Mouse (Mus musculus) intestine, embryonic 15.5 days (tissue): ENCODE measurements around the gene Chek2. TPM values are rescaled to one million over a fixed set of nuclear protein-coding genes. Genes with fewer than 3 reads are reported as not detected.

ENCODE experiments used
- ATAC-seq: fragments of 200-750 bp; cut with Nextera tagmentation; 2 replicates; pipeline ENCODE4 v1.8.0; 2017; ENCODE audit warnings: moderate TSS enrichment, moderate library complexity
- H3K27ac ChIP-seq: fragments of 300-500 bp; sonication (generic); 2 replicates; pipeline ENCODE4 v1.5.1; 2015; ENCODE audit warnings: mild to moderate bottlenecking, inconsistent platforms
- H3K27me3 ChIP-seq: fragments of 300-500 bp; sonication (generic); replicated peaks from 2 replicates; pipeline ENCODE4 v1.6.1; 2015; ENCODE audit warnings: inconsistent platforms
- H3K36me3 ChIP-seq: fragments of 300-500 bp; sonication (generic); 2 replicates; pipeline ENCODE4 v1.6.1; 2015; ENCODE audit warnings: inconsistent platforms
- H3K4me1 ChIP-seq: fragments of 300-500 bp; sonication (generic); replicated peaks from 2 replicates; pipeline ENCODE4 v1.6.1; 2015; ENCODE audit warnings: inconsistent platforms
- H3K4me2 ChIP-seq: fragments of 300-500 bp; sonication (generic); replicated peaks from 2 replicates; pipeline ENCODE4 v1.6.1; 2015; ENCODE audit warnings: mild to moderate bottlenecking, inconsistent platforms
- H3K4me3 ChIP-seq: fragments of 300-500 bp; sonication (generic); replicated peaks from 2 replicates; pipeline ENCODE4 v1.5.1; 2015; ENCODE audit warnings: inconsistent platforms
- H3K9ac ChIP-seq: fragments of 300-500 bp; sonication (generic); 2 replicates; pipeline ENCODE4 v1.6.1; 2015; ENCODE audit warnings: inconsistent platforms
- H3K9me3 ChIP-seq: fragments of 300-500 bp; sonication (generic); 2 replicates; pipeline ENCODE4 v1.6.1; 2016; ENCODE audit warnings: inconsistent platforms
- WGBS: fragments of 180-500 bp; shearing (Covaris S2); methylation state at CpG from one replicate; pipeline ENCODE4 v1.1.7; 2015; 5-methylcytosine and 5-hydroxymethylcytosine counted together
- polyA plus RNA-seq: library from polyadenylated mRNA; unstranded; fragments of >200 nt; fragmentation: Nextera tagmentation; extraction: Ambion mirVana; gene quantifications from 2 replicates; pipeline ENCODE4 v1.2.1, GENCODE M21; 2015

Gene Chek2
- polyA plus RNA-seq: 35.7 and 36.4 TPM in 2 replicates

GRCm38 (mm10) chr5:110839678-110840365, at the start of gene Chek2, which contains the start of gene Hscb:
Gene Chek2, plus strand, starts transcription at chr5:110839979.
Gene Hscb, minus strand, starts transcription at chr5:110839777.
- peak within 1 kb of the TSS; percentile 70 for H3K9ac ChIP-seq
- H3K36me3 ChIP-seq: peaks cover 9% of the 10 kb centered on the region
- peak within 1 kb of the TSS; percentile 66 for H3K4me3 ChIP-seq
- no peaks in the 10 kb centered on the region for H3K9me3 ChIP-seq
- H3K27me3 ChIP-seq: no peaks in the 10 kb centered on the region
- ATAC-seq: peak; percentile 97
- WGBS: under 1% methylated on average over 41 of the region's 41 CpGs
- H3K27ac ChIP-seq: peak within 1 kb of the TSS; percentile 84
- H3K4me2 ChIP-seq: peak within 1 kb of the TSS; percentile 87
- peaks cover 10% of the 10 kb centered on the region for H3K4me1 ChIP-seq

GRCm38 (mm10) chr5:110794363-110794762, 45.4 kb upstream of the Chek2 start:
- H3K4me3 ChIP-seq: no peak overlapping the region
- no peaks in the 10 kb centered on the region for H3K27me3 ChIP-seq
- no peak for ATAC-seq
- no peak overlapping the region for H3K9ac ChIP-seq
- 92% methylated on average over 7 of the region's 7 CpGs for WGBS
- H3K4me1 ChIP-seq: no peaks in the 10 kb centered on the region
- H3K27ac ChIP-seq: no peak overlapping the region
- no peak overlapping the region for H3K4me2 ChIP-seq
- H3K36me3 ChIP-seq: peaks cover 83% of the 10 kb centered on the region
- H3K9me3 ChIP-seq: no peaks in the 10 kb centered on the region

DNA sequence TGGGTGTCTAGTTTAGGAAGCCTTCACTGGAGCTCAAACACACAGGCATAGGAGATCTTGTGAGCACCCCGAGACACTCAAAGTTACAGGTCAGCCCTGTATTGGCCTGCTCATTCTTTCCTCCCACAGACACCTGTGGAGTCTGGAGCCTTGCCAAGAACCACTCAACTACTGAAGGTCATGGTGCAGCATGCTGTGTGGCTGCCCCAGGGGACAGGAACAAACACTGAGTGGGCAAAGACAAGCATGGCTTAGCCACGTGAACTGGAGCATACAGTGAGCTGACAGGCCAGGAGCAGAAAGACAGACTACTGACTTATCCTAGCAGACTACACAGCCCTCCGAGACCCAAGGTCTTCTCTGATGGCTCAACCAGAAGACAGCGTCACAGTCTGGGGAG, 42.1 kb upstream of the Chek2 start:
- ATAC-seq: peak; percentile 48; the same call in 1 of the 2 replicates

DNA sequence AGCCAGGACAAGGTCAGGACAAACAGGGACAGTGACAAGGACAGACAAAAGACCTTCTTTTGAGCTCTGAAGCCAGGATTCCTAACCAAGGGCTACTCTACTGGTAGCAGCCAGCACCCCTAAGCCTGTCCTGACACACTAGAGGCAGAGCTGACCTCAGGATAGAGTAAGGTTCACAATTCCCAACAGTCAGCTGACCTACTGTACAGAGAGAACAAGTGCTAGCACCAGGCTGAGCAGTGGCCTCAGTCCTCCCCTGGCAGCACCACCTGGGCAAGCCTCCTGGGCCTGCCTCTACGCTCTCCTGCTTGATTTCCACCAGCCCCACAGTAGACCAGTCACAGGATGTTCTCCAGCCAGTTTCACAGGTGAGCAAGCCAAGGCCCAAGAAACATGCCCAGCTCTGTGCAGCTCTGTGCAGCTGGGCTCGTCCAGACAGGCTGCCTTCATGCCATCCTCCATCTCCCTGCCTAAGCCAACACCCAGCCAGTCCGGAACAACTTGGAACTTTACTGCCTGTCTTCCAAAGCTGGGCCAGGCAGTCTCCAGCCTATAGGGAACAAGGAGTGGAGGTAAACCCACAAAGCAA, 38.6 kb upstream of the Chek2 start:
- 91% methylated on average over 3 of the region's 3 CpGs for WGBS
- Histone ChIP-seq H3K9ac (no peak overlapping the region), H3K27me3 (no peaks in the 10 kb centered on the region), H3K4me1 (peaks cover 4% of the 10 kb centered on the region; the same call in 1 of the 2 replicates), H3K27ac (no peak overlapping the region), H3K9me3 (no peaks in the 10 kb centered on the region), H3K4me3 (no peak overlapping the region), H3K36me3 (peaks cover 36% of the 10 kb centered on the region; the same call in 1 of the 2 replicates), H3K4me2 (no peak overlapping the region)
- ATAC-seq: no peak

More for the DNA sequence above, 42.1 kb upstream of the Chek2 start:
- no peak overlapping the region for H3K4me3 ChIP-seq
- H3K9me3 ChIP-seq: no peaks in the 10 kb centered on the region
- H3K4me2 ChIP-seq: no peak overlapping the region
- H3K27me3 ChIP-seq: no peaks in the 10 kb centered on the region
- peaks cover 64% of the 10 kb centered on the region for H3K36me3 ChIP-seq
- 69% methylated on average over 4 of the region's 4 CpGs for WGBS
- no peak overlapping the region for H3K9ac ChIP-seq
- H3K27ac ChIP-seq: no peak overlapping the region
- peaks cover 4% of the 10 kb centered on the region; the same call in 1 of the 2 replicates for H3K4me1 ChIP-seq

DNA sequence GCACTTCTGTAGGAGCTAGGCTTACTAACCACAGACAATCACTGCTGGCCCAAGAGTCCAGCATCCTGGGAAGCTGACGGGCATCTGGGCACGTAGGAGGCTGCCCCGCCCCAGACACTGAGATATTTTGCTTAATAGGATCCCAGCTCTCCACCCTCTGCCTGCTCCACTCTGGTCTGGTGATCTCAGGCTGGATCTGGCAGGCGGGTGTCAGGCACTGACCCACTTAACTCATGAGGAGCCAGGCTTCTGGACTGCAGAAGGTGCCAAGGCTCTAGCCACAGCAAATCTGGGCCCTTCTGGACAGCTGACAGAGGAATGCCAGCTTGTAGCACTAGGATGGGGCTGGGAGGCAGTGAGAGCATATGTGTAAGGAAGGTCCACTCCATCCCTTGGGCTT, 37.6 kb upstream of the Chek2 start:
- H3K4me3 ChIP-seq: no peak overlapping the region
- 75% methylated on average over 4 of the region's 4 CpGs for WGBS
- H3K9me3 ChIP-seq: no peaks in the 10 kb centered on the region
- no peak overlapping the region for H3K9ac ChIP-seq
- H3K27ac ChIP-seq: no peak overlapping the region
- peaks cover 26% of the 10 kb centered on the region; the same call in 1 of the 2 replicates for H3K36me3 ChIP-seq
- no peak for ATAC-seq
- no peaks in the 10 kb centered on the region for H3K27me3 ChIP-seq
- no peak overlapping the region for H3K4me2 ChIP-seq
- H3K4me1 ChIP-seq: peaks cover 8% of the 10 kb centered on the region; the same call in 1 of the 2 replicates

- Histone ChIP-seq H3K9ac (no peak overlapping the region), H3K36me3 (peaks cover 26% of the 10 kb centered on the region; the same call in 1 of the 2 replicates), H3K4me1 (peaks cover 13% of the 10 kb centered on the region), H3K4me3 (no peak overlapping the region), H3K4me2 (no peak overlapping the region), H3K27me3 (no peaks in the 10 kb centered on the region), H3K27ac (no peak overlapping the region), H3K9me3 (no peaks in the 10 kb centered on the region)
- ATAC-seq: no peak
Observed at GRCm38 (mm10) chr5:110802809-110803208, 37.0 kb upstream of the Chek2 start.

DNA sequence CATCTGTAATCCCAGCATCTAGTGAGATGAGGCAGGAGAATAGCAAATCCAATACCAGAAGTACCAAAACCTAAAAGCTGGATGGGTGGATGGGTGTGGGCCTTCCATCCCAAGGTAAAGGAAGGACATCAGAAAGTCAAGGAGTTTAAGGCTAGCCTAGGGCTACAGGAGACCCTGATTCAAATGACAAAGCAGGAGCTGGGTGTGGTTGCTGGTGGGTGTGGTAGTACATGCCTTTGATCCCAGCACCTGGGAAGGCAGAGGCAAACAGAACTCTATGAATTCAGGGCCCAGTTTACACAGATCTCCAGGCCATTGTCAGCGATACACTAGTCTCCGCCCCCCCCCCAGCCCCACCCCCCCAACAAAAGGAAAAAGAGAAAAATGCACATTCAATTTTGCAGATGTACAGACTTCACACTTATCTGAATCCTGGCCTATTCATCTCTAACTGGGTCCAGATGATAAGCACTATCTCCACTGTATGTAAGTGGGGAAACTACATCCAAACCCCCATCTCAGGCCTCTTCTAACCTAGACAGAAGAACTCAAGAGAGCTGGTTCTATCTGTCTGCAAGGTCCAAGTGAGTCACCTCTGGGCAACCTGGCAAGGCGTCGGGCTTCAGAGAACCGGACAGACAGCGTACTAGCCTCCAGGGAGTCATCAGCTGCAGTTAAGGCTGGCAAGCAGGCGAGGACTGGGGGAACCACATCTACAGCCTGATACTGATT, 35.6 kb upstream of the Chek2 start:
- Histone ChIP-seq H3K9me3 (no peaks in the 10 kb centered on the region), H3K9ac (no peak overlapping the region), H3K27me3 (no peaks in the 10 kb centered on the region), H3K27ac (no peak overlapping the region), H3K4me1 (peaks cover 26% of the 10 kb centered on the region), H3K4me3 (no peak overlapping the region), H3K36me3 (0 out of 2 replicates have a peak, but pooled peaks cover 12% of the 10 kb centered on the region), H3K4me2 (no peak overlapping the region)
- WGBS: 88% methylated on average over 7 of the region's 7 CpGs
- no peak for ATAC-seq

GRCm38 (mm10) chr5:110806154-110806553, 33.6 kb upstream of the Chek2 start:
- no peak for ATAC-seq

GRCm38 (mm10) chr5:110806676-110807075, 33.1 kb upstream of the Chek2 start:
- H3K9ac ChIP-seq: no peak overlapping the region
- H3K4me1 ChIP-seq: peaks cover 22% of the 10 kb centered on the region
- H3K4me3 ChIP-seq: no peak overlapping the region
- 0 out of 2 replicates have a peak, but pooled peaks cover 2% of the 10 kb centered on the region for H3K36me3 ChIP-seq
- WGBS: 92% methylated on average over 1 of the region's 1 CpGs
- no peaks in the 10 kb centered on the region for H3K27me3 ChIP-seq
- H3K9me3 ChIP-seq: no peaks in the 10 kb centered on the region
- ATAC-seq: no peak
- no peak overlapping the region for H3K4me2 ChIP-seq
- H3K27ac ChIP-seq: no peak overlapping the region

More at GRCm38 (mm10) chr5:110806154-110806553, 33.6 kb upstream of the Chek2 start:
- no peaks in the 10 kb centered on the region for H3K27me3 ChIP-seq
- H3K27ac ChIP-seq: no peak overlapping the region
- peaks cover 22% of the 10 kb centered on the region for H3K4me1 ChIP-seq
- H3K36me3 ChIP-seq: 0 out of 2 replicates have a peak, but pooled peaks cover 5% of the 10 kb centered on the region
- no peaks in the 10 kb centered on the region for H3K9me3 ChIP-seq
- H3K9ac ChIP-seq: no peak overlapping the region
- H3K4me2 ChIP-seq: no peak overlapping the region
- H3K4me3 ChIP-seq: no peak overlapping the region
- WGBS: 79% methylated on average over 4 of the region's 4 CpGs

DNA sequence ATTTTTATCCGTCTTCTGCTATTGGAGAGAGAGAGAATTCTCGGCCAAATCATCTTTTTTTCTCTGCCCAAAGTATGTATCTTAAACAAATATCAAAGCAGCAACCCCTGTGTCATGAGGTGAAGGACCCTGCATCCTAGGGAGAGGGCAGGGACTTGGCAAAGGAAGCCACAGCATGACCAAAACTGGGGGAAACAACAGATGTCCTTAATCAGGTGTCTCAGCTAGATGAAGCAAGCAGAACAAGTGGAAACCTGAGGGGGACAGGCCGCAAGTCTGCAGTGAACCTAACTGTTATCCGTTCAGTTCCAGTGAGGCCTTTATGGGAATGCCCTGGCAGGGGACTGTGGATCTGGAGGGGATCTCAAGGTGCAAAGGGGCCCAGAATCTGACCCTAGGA, 32.3 kb upstream of the Chek2 start:
- peak overlapping the region; percentile 90 for H3K4me2 ChIP-seq
- H3K27me3 ChIP-seq: no peaks in the 10 kb centered on the region
- no peaks in the 10 kb centered on the region for H3K9me3 ChIP-seq
- peak overlapping the region; percentile 96 for H3K4me3 ChIP-seq
- no peak for ATAC-seq
- peaks cover 22% of the 10 kb centered on the region for H3K4me1 ChIP-seq
- H3K9ac ChIP-seq: no peak overlapping the region
- 76% methylated on average over 4 of the region's 4 CpGs for WGBS
- H3K36me3 ChIP-seq: 0 out of 2 replicates have a peak, but pooled peaks cover 2% of the 10 kb centered on the region
- H3K27ac ChIP-seq: no peak overlapping the region; the same call in 1 of the 2 replicates

GRCm38 (mm10) chr5:110808061-110808631, 31.6 kb upstream of the Chek2 start:
- WGBS: under 1% methylated on average over 14 of the region's 14 CpGs
- Histone ChIP-seq H3K4me1 (peaks cover 22% of the 10 kb centered on the region), H3K4me3 (peak overlapping the region; percentile 96), H3K27me3 (no peaks in the 10 kb centered on the region), H3K36me3 (0 out of 2 replicates have a peak, but pooled peaks cover 2% of the 10 kb centered on the region), H3K27ac (peak overlapping the region; percentile 86), H3K4me2 (peak overlapping the region; percentile 90), H3K9ac (peak overlapping the region; percentile 55), H3K9me3 (no peaks in the 10 kb centered on the region)
- peak; percentile 72 for ATAC-seq
